Mouse (Mus musculus): Measurements from ENCODE around the gene Lrrc72. TPM values are rescaled to one million over a fixed set of nuclear protein-coding genes. Genes with fewer than 3 reads are reported as not detected.

Lrrc72 gene
- not detected for polyA plus RNA-seq (2014; fragmentation: Illumina TruSeq; extraction: RNeasy Lipid Tissue Mini Kit (QIAGEN cat#74804); ENCODE audit: insufficient read depth, low read depth, low replicate concordance)

GRCm38 (mm10) chr12:36253298-36253697 lies at the start of gene Lrrc72:
Gene Lrrc72 (minus strand): TSS chr12:36253398.

Other genes starting within 250 kb of the Lrrc72 start
- gene Tspan13, start 210.9 kb downstream of the Lrrc72 start, polyA plus RNA-seq (2014; fragmentation: Illumina TruSeq; extraction: RNeasy Lipid Tissue Mini Kit (QIAGEN cat#74804); ENCODE audit: insufficient read depth, low read depth, low replicate concordance), result 220 TPM
- 13.0 TPM for gene Ankmy2, start 96.3 kb downstream of the Lrrc72 start, polyA plus RNA-seq (2014; fragmentation: Illumina TruSeq; extraction: RNeasy Lipid Tissue Mini Kit (QIAGEN cat#74804); ENCODE audit: insufficient read depth, low read depth, low replicate concordance)
- gene Bzw2, start 95.3 kb downstream of the Lrrc72 start, polyA plus RNA-seq (2014; fragmentation: Illumina TruSeq; extraction: RNeasy Lipid Tissue Mini Kit (QIAGEN cat#74804); ENCODE audit: insufficient read depth, low read depth, low replicate concordance), result 18.1 TPM
- not detected for gene Sostdc1, start 60.7 kb upstream of the Lrrc72 start, polyA plus RNA-seq (2014; fragmentation: Illumina TruSeq; extraction: RNeasy Lipid Tissue Mini Kit (QIAGEN cat#74804); ENCODE audit: insufficient read depth, low read depth, low replicate concordance)
- 2.6 TPM for gene Ispd, start 128.1 kb upstream of the Lrrc72 start, polyA plus RNA-seq (2014; fragmentation: Illumina TruSeq; extraction: RNeasy Lipid Tissue Mini Kit (QIAGEN cat#74804); ENCODE audit: insufficient read depth, low read depth, low replicate concordance)
- gene D630036H23Rik, start 128.8 kb upstream of the Lrrc72 start, polyA plus RNA-seq (2014; fragmentation: Illumina TruSeq; extraction: RNeasy Lipid Tissue Mini Kit (QIAGEN cat#74804); ENCODE audit: insufficient read depth, low read depth, low replicate concordance), result 0.37 TPM

Measured in lung, adult 10 weeks (tissue).